Mouse (Mus musculus): ENCODE results near the gene Gm21964.

The Gm21964 gene

DNA sequence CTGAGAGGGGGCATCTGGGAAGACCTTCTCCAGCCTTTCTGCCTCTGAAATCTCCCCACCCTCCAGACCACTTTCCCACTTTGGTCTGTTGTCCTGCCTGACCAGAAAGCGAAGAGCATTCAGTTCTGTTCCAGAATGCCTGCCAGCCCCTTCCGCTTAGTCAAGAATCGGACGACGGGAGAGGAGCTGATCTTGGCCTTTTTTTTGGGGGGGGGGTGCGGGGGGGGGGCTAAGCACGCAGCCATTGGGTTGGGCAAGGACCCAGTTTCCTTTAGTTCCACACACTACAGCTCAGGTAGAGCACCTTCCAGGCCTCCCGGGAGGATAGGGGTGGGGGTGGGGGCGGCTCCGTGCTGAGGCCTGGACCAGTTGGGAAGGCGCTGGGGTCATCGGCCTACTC is at the start of gene Gm21964:
Gm21964 (plus strand) TSS at position 301 of the 400 bp plus-strand sequence.
- DNase-seq (ENCODE audit: low spot score), result no peak

DNA sequence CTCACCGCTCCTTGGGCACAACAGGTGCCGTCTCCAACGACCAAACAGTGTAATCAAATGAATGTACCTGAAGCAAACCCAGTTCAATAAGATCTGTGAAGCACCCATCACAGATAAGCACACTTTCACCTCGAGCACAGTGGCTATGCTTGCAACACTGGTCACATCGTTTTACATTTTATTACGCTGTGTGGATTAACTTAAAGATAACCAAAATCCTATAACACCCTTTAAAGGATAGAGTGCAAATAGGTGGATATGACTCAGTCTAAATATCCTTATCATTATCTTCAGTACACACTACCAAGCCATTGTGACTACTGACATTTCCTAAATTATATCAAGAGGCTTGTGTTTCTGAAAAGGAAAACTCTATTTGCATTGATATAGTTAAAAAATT is 49.8 kb upstream of the Gm21964 start:
- no peak for DNase-seq (ENCODE audit: low spot score)

DNA sequence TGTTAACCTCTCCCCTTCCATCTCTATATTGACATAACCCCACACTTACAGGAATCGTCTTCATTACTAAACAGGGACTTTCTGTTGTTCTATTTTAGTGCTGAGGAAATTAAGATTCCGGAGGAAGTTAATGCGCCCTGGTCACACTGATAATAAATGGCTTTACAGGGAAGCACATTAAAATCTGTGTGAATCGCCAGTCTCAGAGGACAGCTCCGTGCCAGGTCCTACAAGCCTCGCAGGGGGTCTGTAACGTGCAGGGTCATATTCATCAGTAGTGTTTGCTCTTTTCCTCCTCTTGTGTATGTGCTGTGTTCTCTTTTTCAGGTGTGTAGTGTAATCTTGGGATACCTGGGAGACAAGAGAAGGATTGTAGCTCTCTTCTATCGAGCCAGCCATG is 42.8 kb upstream of the Gm21964 start:
- DNase-seq (ENCODE audit: low spot score), result no peak

DNA sequence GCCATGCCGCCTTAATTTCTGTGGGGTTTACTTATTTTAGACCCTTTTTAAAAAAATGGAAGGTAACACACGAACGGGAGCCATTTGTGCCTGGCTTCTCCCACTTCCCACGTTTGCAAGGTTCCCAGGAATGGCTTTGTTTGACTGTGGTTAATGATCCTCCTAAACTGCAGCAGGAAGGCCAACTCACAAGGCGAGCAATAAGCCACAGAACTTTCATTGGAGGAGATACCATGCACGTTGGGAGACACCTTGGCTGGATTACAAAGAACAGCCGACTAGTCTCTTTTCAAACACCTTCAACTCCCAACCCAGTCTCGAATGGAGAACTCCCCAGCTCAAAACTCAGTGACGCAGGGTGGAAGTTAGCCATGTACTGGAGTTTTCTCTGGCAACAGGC is 36.8 kb upstream of the Gm21964 start:
- DNase-seq (ENCODE audit: low spot score), result peak; percentile 63

DNA sequence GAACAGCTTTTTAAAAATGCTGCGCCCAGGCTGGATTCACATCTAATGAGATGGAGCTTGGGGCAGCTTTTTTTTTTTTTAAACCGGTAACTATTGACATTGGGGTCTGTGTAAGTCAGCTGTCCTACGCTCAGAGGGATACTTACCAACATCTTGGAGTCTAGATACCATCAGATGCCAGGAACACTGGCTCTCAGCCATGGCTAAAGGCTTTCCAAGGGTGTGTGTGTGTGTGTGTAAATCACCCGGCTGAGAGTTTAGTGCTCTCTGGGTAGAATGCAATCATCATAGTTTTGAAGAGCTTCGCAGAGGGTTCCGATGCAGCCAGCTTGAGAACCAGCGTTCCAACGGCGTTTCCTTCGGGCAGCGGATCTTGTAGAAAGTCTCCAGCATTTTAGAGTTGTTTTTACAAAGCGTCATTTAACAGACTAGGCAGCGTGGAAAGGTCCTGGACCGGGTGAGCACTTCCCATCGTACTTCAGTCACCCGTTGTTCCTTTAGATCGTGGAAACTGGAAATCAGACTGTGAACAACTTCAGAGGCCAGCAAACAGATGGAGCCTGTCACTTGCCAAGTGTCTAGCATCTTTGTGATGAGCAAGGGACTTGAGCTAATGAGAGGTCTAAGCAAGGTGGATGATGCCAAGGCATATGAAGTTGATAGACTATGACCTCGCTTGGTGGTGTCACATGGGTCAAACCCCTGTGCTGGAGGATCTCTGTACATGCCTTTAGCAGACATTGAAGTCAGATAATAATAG is 36.2 kb upstream of the Gm21964 start:
- no peak for DNase-seq (ENCODE audit: low spot score)

DNA sequence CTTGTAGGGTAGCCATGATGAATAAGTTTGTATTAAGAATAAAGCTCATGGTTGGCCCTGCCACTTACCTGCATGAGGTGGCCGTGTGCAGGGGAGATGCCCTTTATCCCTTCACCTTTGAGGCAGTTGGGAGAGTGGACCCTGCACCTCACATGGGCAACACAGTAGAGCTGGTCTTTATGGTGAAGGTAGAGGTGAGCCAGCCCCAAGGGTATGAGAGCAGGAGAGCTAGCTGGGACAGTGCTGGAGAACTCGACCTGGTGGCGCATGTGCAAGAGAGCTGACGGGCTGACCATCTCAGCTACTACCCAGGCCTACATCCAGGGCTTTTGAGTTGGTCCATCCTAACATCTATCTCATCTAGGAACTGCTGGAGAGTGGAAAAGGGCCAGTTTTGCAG is 35.3 kb upstream of the Gm21964 start:
- no peak for DNase-seq (ENCODE audit: low spot score)

DNA sequence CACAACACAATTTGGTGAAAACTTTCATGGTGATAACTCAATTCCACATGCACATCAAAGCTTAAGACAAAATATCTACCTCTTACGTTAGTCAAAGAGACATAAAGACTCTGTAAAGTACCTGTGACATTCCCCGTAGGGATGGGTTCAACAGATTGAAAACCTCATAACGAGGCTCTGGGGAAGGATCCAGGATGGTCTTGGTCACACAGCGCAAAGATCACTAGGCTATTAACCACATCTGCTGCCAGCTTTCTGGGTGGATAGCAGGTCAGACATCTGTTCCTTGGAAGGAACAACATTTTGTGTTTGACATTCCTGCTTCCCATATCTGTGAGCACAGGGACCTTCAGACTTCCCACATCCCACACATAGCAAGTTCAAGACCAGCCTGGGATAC is 31.3 kb upstream of the Gm21964 start:
- DNase-seq (ENCODE audit: low spot score), result no peak

DNA sequence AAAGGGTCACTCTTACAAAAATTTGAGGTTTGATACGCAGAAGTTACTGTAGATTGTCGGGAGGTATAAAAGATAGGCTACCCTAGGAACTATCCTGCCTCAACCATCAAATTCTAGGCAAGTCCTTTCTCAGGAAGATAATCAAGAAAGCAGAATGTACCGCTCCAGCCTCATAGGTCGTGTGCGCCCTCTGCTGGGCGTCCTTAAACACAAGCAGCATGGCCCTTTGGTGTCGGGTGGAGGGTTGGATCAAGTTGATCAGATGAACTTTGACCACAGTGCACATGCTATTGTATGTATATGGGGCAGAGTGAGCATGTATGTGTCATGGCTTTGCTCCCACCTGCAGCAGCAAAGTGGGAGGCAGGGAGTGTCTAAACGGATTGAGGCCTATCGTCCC is 29.4 kb upstream of the Gm21964 start:
- DNase-seq (ENCODE audit: low spot score), result peak; percentile 39

DNA sequence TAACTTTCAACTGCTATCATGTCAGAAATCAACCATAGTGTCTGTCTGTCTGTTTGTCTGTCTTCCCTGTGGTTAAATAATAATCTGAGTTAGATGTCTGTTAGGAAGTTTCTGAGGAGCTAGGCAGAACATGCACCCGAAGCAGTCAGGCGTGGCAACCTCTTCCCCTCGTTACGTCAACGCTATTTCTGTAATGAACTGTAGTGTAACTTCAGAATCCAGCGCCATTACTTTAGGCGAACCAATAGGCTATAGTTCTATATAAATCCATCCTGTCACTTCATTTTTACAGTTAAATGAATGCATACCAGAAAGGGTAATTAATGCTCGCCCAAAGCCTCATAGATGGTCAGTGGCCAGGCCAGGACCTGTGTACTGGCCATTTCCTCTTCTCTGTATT is 26.5 kb upstream of the Gm21964 start:
- no peak for DNase-seq (ENCODE audit: low spot score)

DNA sequence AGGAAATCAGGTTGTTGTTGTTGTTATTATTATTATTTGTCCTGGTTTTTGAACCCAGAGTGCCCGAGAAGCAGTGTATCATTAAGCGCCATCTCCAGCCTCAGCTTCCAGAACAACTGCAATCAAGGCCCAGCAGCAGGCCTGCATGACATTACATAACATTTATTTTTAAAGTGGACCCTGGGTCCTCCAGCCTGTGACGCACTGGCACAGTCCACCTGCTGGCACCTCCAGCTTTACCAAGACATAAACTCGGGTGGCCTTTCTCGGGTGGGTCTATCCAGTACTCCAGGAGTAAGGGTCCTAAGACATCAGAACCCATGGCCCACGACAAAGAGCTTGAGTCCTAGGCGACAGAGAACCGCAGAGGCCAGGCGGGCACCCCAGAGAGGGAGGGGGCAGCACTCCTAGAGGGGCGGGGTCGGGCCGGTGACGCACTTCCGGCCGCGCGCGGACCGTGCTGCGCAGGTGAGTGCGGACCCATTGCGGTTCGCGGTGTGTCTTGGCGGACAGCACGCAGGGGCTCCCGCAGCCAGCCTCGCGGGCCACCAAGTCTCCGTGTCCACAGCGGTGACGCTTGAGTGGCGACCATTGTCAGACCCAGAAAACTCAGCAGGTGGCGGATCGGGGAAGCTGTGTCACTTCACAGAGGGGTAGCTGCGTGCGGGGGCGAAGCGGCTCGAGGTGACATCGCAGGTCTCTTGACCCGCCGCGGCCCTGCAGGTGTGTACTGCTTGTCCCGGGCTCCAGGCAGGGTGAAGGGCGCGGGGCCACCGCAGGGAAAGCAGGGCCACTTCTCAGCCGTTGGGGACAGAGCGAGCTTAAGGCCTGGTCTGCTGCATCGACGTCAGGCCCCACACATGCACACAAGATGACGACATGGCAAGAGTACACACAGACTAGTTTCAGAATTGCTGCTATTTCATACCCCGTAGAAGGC is 21.5 kb upstream of the Gm21964 start, which contains the start of gene Zfp612:
Zfp612 (plus strand) TSS at position 465 of the 940 bp plus-strand sequence.
- DNase-seq (ENCODE audit: low spot score), result peak; percentile 69

DNA sequence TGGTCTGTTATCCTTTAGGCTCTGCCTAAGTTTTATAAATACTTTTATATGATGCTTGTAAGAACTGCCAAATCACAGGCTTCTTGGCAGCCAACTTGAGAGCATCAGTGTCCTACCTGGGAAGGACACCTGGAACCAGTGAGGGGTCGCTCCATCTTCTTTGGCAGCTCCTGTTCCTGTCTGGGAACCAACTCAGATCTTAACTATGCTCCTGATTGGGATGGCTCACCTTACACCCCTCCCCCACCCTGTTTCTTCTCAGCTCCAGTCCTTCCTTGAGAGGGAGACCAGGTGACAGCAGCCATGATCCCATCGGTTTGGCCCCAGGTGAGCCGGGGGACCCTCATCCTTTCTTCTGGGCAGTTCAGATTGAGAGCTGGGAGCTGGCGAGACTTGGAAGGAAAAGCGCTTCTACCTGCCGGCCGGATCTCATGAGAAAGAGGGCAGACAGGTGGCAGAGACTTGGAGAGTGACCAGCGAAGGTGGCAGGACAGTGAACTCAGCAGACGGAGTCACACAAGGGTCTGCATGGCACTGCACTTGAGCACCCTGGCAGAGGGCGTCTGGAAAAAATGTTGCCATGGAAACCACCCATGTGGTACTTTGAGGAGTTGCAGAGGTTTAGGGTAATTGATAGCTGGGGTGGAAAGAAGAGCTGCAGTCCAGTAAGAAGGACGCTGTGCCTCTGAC is 18.4 kb upstream of the Gm21964 start:
- no peak for DNase-seq (ENCODE audit: low spot score)

DNA sequence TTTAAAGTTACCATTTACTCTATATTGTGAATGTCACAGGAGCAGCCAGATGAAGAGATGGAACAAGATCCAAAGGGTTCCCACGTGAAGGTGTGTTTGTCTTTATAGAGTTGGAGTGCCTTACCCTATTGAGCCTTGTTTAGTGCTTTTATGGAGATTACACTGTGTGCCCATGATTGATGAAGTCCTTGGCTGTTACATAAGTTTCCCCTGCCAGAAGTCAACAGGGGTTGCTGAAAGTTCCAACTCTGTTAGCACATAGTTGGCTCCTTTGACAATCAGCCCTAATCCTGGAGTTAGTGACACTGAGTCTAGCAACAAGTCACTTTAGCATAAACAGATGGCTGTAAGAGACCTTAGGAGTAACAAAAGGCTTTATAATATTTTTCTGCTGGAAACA is 9.1 kb upstream of the Gm21964 start:
- DNase-seq (ENCODE audit: low spot score), result no peak

DNA sequence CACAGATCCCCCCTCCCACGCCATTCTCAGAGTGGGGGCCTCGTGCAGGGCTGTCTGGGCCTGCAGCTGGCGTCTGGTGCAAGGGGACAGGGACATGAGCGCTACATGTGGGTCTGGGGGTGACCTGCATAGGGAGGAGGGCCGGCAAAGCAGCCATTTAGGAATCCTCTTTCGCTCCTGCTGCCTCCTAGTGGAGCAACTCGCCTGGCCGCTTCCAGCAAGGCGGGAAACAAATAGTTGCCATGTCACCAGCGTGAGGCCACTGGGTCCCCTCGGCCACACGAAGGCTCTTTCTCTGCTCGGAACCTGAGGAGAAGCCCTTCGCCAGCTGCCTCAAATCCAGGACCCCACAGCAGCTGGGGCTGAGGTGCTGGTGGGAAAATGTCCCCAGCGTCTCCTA is 669 bp downstream of the Gm21964 start:
- DNase-seq (ENCODE audit: low spot score), result no peak

DNA sequence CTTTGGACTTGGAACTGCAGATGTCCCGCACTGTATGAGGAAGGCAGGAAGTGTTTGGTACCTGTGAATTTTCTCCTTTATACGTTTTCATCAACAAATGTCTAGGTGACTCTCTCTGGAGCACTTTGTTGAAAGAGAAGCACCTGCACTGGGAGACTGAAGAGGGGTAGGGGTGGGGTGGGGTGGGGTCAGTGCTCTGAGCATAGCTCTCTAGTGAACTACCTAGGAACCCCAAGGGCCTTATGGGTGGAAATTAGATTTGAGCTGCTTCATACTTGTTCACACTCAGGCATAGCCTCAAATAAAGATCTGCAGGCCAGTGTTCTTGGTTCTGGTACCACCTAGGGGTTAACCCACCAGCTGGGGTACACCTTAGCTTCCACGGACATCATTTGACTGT is 1.6 kb downstream of the Gm21964 start, which contains the start of gene Gm17720:
Gm17720 (minus strand) TSS at position 101 of the 400 bp plus-strand sequence.
- DNase-seq (ENCODE audit: low spot score), result no peak

DNA sequence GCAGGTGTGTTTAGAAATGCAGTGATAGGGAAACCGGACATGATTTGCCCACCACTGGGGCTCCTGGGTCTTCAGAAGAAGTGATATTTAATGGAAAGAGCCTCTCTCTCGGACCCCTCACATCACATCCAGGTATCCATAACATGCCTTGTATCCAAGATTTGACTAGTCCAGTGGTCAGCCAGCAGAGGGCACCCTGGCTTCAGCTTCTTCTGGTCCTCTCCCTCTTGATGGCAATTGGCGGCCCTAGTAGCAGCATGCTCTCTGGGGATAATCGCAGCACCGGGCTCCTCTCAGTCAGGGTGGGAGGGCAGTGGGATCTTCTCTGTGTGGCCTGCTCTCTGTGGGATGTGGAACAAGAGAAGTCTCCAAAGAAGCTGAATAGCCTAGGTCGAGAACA is 18.7 kb downstream of the Gm21964 start:
- no peak for DNase-seq (ENCODE audit: low spot score)

DNA sequence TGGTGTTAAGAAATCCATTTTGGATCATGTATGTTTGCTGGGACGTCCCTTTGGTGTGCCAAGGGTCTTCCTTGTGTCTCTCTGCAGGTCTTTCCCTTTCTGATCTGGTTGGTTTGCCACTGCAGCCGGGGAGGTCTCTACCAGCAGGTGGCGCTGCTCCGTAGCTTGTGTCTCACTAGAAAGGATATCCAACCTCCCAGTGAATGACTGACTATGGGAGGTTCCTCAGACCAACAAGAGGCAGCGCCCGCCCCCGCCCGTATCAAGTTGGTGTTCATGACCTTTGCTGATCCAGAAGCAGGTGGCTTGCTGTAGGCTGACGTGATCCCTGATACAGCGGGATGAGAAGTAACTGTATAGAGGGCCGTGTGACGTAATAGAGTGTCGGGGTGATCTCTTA is 29.5 kb downstream of the Gm21964 start:
- peak; percentile 70 for DNase-seq (ENCODE audit: low spot score)

DNA sequence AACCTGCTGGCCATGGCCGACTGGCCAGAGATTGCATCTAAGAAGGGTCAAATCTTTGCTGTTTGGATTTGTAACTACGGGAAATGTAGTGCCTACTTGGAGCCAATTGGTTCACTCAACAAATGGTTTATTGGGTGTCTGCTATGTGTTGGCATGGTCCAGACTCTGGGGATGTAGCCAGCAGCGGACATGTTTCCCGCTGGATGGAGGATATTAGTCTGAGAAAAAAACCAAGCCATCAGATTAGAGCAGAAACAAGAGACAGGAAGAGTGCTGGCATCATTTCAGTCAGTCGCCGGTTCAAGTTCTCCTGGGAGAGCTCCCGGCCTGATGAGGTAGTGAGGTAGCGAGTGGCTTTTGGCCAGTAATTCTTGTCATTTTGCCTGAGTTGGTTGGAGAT is 33.2 kb downstream of the Gm21964 start:
- no peak for DNase-seq (ENCODE audit: low spot score)

DNA sequence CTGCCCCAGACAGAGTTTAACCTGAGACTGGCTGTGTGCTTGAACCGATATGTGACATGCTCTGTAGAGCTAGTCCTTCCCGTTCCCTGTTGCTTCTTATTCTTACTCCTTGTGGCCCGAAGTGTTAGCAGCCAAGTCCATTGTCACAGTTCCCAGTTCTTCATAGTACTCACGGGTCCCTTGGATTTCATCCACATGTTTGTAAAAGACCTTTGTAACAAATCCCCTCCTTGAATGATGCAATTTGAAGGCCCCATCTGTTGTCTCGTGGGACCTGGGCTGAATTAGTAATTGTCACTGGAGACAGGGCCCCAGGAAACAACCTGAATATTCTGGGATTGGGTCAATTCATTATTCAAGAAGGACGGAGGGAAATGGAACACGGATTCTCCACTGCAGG is 34.5 kb downstream of the Gm21964 start:
- DNase-seq (ENCODE audit: low spot score), result no peak

DNA sequence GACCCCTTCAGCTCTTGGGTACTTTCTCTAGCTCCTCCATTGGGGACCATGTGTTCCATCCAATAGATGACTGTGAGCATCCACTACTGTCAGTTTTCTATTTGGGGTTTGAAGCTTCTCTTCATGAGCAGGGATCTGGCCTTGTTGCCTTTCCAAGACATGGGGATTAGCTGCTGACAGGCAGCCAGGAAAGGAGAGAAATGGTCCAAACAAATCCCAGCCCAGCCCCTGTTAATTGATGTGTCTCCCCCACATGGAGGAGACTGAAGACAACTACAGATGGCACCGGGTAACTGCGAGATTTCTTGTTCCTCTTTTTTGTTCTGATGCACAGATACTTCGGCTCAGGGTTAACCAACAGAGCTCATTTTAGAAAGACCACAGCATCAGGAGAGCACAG is 39.1 kb downstream of the Gm21964 start:
- DNase-seq (ENCODE audit: low spot score), result no peak

DNA sequence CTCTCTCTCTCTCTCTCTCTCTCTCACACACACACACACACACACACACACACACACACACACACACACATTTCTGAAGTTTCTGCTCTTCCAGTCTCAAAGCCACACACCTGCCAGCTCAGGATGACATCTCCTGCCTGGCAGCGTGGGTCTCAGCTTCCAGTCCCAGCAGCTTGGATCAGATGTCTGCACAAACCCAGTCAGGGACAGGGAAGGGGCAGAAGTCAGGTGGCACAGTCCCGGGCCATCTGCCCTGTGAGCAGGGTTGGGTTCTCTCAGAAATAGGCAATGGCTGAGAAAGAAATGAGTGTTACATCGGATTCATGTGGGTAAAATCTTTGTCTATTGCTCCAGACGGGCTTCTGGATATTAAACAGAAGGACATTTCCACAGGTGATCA is 39.8 kb downstream of the Gm21964 start:
- DNase-seq (ENCODE audit: low spot score), result no peak

DNA sequence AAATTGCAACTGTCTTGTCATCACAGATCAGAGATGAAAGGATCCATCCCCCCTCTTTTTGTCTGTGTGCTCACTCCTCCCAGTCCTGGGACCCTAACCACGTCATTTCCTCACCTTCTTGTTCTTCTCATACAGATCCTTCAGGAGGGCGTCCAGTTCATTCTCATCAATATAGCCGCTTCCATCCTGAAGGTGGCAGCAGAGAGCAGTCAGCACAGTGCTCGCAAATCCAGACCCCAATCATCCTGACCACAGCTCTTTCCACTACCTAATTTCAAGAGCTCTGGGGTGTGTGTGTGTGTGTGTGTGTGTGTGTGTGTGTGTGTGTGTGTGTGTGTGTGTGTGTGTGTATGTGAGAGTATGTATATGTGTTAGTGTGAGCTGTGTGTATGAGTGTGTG is 44.5 kb downstream of the Gm21964 start:
- peak; percentile 11 for DNase-seq (ENCODE audit: low spot score)

DNA sequence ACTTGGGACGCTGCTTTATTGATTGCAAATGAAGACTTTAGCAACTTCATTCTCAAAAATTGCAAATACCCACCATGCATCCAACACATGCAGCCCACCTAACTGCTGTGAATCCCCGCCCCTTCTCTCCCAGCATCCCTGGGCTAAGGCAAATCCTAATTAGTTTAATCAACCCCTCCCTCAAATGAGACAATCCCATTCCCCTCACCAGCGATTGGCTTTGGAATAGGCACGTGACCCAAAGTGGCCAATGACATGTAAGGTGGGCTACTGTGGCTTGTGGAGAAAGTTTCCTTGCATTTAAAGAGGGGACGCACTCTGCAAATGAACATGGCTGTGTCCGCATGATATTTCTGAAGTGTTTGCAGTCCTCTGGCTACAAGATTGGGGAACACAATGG is 51.9 kb downstream of the Gm21964 start:
- no peak for DNase-seq (ENCODE audit: low spot score)
